Mouse (Mus musculus) MEL (cell line): ENCODE data around the gene Sppl3. TPM values are rescaled to one million over a fixed set of nuclear protein-coding genes. Genes with fewer than 3 reads are reported as not detected.

Source experiments
- DNase-seq: peaks from one replicate; pipeline ENCODE4 v3.0.0; 2011; ENCODE audit warnings: low read depth, low spot score
- H3K27ac ChIP-seq: 2 replicates; pipeline ENCODE4 v1.5.1; 2012; ENCODE audit warnings: low read depth, mild to moderate bottlenecking, control low read depth, low read length, moderate library complexity; ENCODE audit not compliant: control insufficient read depth
- H3K27me3 ChIP-seq, 2 experiments: fragments of 150-350 bp in 1 of 2; sonication (generic) in 1 of 2; 2 replicates each; pipeline ENCODE4 v1.6.1; 2012; ENCODE audit warnings: low read length in 2 of 2, mild to moderate bottlenecking in 2 of 2, improper control_type of control experiment in 1 of 2, moderate library complexity in 1 of 2; ENCODE audit not compliant: insufficient read depth in 2 of 2, control insufficient read depth in 1 of 2
- H3K36me3 ChIP-seq, 2 experiments: 2 replicates each; pipeline ENCODE4 v1.6.1; 2012 to 2014; ENCODE audit warnings: low read length in 2 of 2, improper control_type of control experiment in 1 of 2, inconsistent platforms in 1 of 2, mild to moderate bottlenecking in 1 of 2; ENCODE audit not compliant: insufficient read depth in 2 of 2, control insufficient read depth in 1 of 2
- H3K4me1 ChIP-seq, 2 experiments: fragments of 150-350 bp in 1 of 2; sonication (generic) in 1 of 2; 2 replicates each; pipeline ENCODE4 v1.6.1; 2012; ENCODE audit warnings: low read length in 2 of 2, improper control_type of control experiment in 1 of 2, mild to moderate bottlenecking in 1 of 2; ENCODE audit not compliant: insufficient read depth in 2 of 2, control insufficient read depth in 1 of 2
- H3K4me3 ChIP-seq, 2 experiments: fragments of 150-350 bp in 1 of 2; sonication (generic) in 1 of 2; 2 replicates each; pipeline ENCODE4 v1.5.1; 2012; ENCODE audit warnings: low read depth in 2 of 2, low read length in 2 of 2, mild to moderate bottlenecking in 2 of 2, moderate library complexity in 2 of 2, control low read depth in 1 of 2, improper control_type of control experiment in 1 of 2; ENCODE audit not compliant: control insufficient read depth in 1 of 2, insufficient read depth in 1 of 2
- H3K79me2 ChIP-seq: 2 replicates; pipeline ENCODE4 v1.6.1; 2012; ENCODE audit warnings: mild to moderate bottlenecking, low read length, moderate library complexity; ENCODE audit not compliant: control insufficient read depth, poor library complexity, insufficient read depth
- H3K9ac ChIP-seq: 2 replicates; pipeline ENCODE4 v1.6.1; 2012; ENCODE audit warnings: low read depth, mild to moderate bottlenecking, control low read depth, low read length, moderate library complexity; ENCODE audit not compliant: control insufficient read depth, poor library complexity, severe bottlenecking
- H3K9me3 ChIP-seq: fragments of 150-350 bp; sonication (generic); replicated peaks from 2 replicates; pipeline ENCODE4 v1.6.1; 2012; ENCODE audit warnings: mild to moderate bottlenecking, low read length, improper control_type of control experiment, moderate library complexity; ENCODE audit not compliant: insufficient read depth
- CHD1 ChIP-seq: IDR thresholded peaks from 2 replicates; pipeline ENCODE4 v1.6.1; 2012; ENCODE audit warnings: low read depth, mild to moderate bottlenecking, inconsistent platforms, low read length, improper control_type of control experiment
- CHD2 ChIP-seq: IDR thresholded peaks from 2 replicates; pipeline ENCODE4 v1.6.1; 2011; ENCODE audit warnings: low read length, improper control_type of control experiment
- EP300 ChIP-seq, 2 experiments: IDR thresholded peaks; 2 replicates each; pipeline ENCODE4 v1.6.1; 2011; ENCODE audit warnings: improper control_type of control experiment in 2 of 2, low read length in 2 of 2, low read depth in 1 of 2, mild to moderate bottlenecking in 1 of 2
- ETS1 ChIP-seq: IDR thresholded peaks from 2 replicates; pipeline ENCODE4 v1.6.1; 2012; ENCODE audit warnings: low read depth, mild to moderate bottlenecking, inconsistent platforms, low read length, improper control_type of control experiment, moderate library complexity
- GATA1 ChIP-seq: IDR thresholded peaks from 2 replicates; pipeline ENCODE4 v1.6.1; 2011; ENCODE audit warnings: low read depth, low read length, improper control_type of control experiment
- JUND ChIP-seq: IDR thresholded peaks from 2 replicates; pipeline ENCODE4 v1.6.1; 2011; ENCODE audit warnings: low read depth, mild to moderate bottlenecking, improper control_type of control experiment, low read length
- MXI1 ChIP-seq: IDR thresholded peaks from 2 replicates; pipeline ENCODE4 v1.6.1; 2011; ENCODE audit warnings: mild to moderate bottlenecking, low read depth, low read length, improper control_type of control experiment
- NRF1 ChIP-seq: IDR thresholded peaks from 2 replicates; pipeline ENCODE4 v1.6.1; 2014; ENCODE audit warnings: low read depth, mild to moderate bottlenecking, inconsistent platforms, low read length, improper control_type of control experiment, moderate library complexity; ENCODE audit not compliant: poor library complexity, insufficient read depth, severe bottlenecking
- POLR2AphosphoS5 ChIP-seq: IDR thresholded peaks from 2 replicates; pipeline ENCODE4 v1.6.1; 2012; ENCODE audit warnings: low read depth, borderline replicate concordance, mild to moderate bottlenecking, inconsistent platforms, low read length, moderate library complexity, mixed read lengths
- RAD21 ChIP-seq: IDR thresholded peaks from 2 replicates; pipeline ENCODE4 v1.6.1; 2011; ENCODE audit warnings: mild to moderate bottlenecking, low read depth, low read length, improper control_type of control experiment
- RCOR1 ChIP-seq: IDR thresholded peaks from 2 replicates; pipeline ENCODE4 v1.6.1; 2012; ENCODE audit warnings: low read depth, mild to moderate bottlenecking, inconsistent platforms, low read length, improper control_type of control experiment
- SIN3A ChIP-seq: IDR thresholded peaks from 2 replicates; pipeline ENCODE4 v1.6.1; 2012; ENCODE audit warnings: low read length, improper control_type of control experiment, inconsistent platforms
- SMC3 ChIP-seq: IDR thresholded peaks from 2 replicates; pipeline ENCODE4 v1.6.1; 2011; ENCODE audit warnings: low read depth, low read length, improper control_type of control experiment
- USF1 ChIP-seq: IDR thresholded peaks from 2 replicates; pipeline ENCODE4 v1.6.1; 2014; ENCODE audit warnings: low read depth, mild to moderate bottlenecking, inconsistent platforms, low read length, improper control_type of control experiment, moderate library complexity
- USF2 ChIP-seq, 2 experiments: IDR thresholded peaks; 2 replicates each; pipeline ENCODE4 v1.6.1; 2011 to 2012; ENCODE audit warnings: improper control_type of control experiment in 2 of 2, low read length in 2 of 2, borderline replicate concordance in 1 of 2, inconsistent platforms in 1 of 2, low read depth in 1 of 2, mild to moderate bottlenecking in 1 of 2; ENCODE audit not compliant: insufficient read depth in 1 of 2
- ZC3H11A ChIP-seq: IDR thresholded peaks from 2 replicates; pipeline ENCODE4 v1.6.1; 2012; ENCODE audit warnings: low read depth, mild to moderate bottlenecking, inconsistent platforms, low read length, improper control_type of control experiment
- polyA plus RNA-seq, 2 experiments: library from polyadenylated mRNA; stranded (reverse) in 1 of 2; unstranded in 1 of 2; fragments of >175 nt in 1 of 2; fragments of >200 nt in 1 of 2; gene quantifications; 2 replicates each; pipeline versions ENCODE4 v1.2.1 to v1.2.4; 2012; ENCODE audit warnings: low replicate concordance in 2 of 2, low read depth in 1 of 2; ENCODE audit not compliant: insufficient read length in 2 of 2, insufficient read depth in 1 of 2, missing spikeins in 1 of 2
- total RNA-seq: library from RNA; depleted of rRNA; stranded (reverse); fragments of 300-350 nt; gene quantifications from 2 replicates; pipeline ENCODE4 v1.2.3, GENCODE M21; 2012

Gene Sppl3
- total and polyA plus RNA-seq, 3 experiments, result 25.8 to 50.9 TPM; not detected in 1

GRCm38 (mm10) chr5:115026170-115026569 is 15.2 kb downstream of the Sppl3 start:
- Histone ChIP-seq H3K36me3 (peaks cover 4 to 6% of the 10 kb centered on the region in 2 experiments), H3K79me2 (peaks cover 81% of the 10 kb centered on the region), H3K9me3 (no peaks in the 10 kb centered on the region), H3K4me3 (no peak overlapping the region), H3K27me3 (no peaks in the 10 kb centered on the region), H3K4me1 (no peaks in the 10 kb centered on the region), H3K9ac (no peak overlapping the region), H3K27ac (no peak overlapping the region)
- no peak for DNase-seq
- no peak for TF ChIP-seq ETS1
- TF ChIP-seq CHD1, result no peak
- TF ChIP-seq RCOR1, result no peak
- no peak for TF ChIP-seq NRF1
- TF ChIP-seq SMC3, result no peak
- no peak for TF ChIP-seq ZC3H11A
- no peak for TF ChIP-seq POLR2AphosphoS5

- no peak overlapping the region for H3K9ac ChIP-seq
- TF ChIP-seq GATA1 (0 out of 2 replicates have a peak, but pooled peaks have one; percentile 3), MXI1 (no peak), USF2 (IDR thresholded peaks at IDR 0.05; ENCODE audit: borderline replicate concordance in 1 of 2, insufficient read depth in 1 of 2, low read depth in 1 of 2, low read length in 2 of 2) (no peak), RAD21 (no peak), CHD2 (no peak), USF1 (no peak)
- no peak overlapping the region for H3K27ac ChIP-seq
- H3K27me3 ChIP-seq, result no peaks in the 10 kb centered on the region
- no peaks in the 10 kb centered on the region for H3K4me1 ChIP-seq
- peaks cover 4 to 6% of the 10 kb centered on the region in 2 experiments for H3K36me3 ChIP-seq
- peaks cover 80% of the 10 kb centered on the region for H3K79me2 ChIP-seq
- H3K4me3 ChIP-seq, result no peak overlapping the region
- DNase-seq, result no peak
- no peaks in the 10 kb centered on the region for H3K9me3 ChIP-seq
These were observed 16.2 kb downstream of the Sppl3 start for GRCm38 (mm10) chr5:115027109-115027508.

- Histone ChIP-seq H3K9ac (no peak overlapping the region), H3K4me3 (no peak overlapping the region), H3K9me3 (no peaks in the 10 kb centered on the region), H3K27ac (no peak overlapping the region), H3K27me3 (no peaks in the 10 kb centered on the region), H3K79me2 (peaks cover 86% of the 10 kb centered on the region), H3K4me1 (peaks cover 2 to 9% of the 10 kb centered on the region in 2 experiments; a peak in 2 of 4 replicates), H3K36me3 (peaks cover 4 to 13% of the 10 kb centered on the region in 2 experiments)
- DNase-seq, result no peak
- TF ChIP-seq JUND (no peak), EP300 (IDR thresholded peaks at IDR 0.05; ENCODE audit: low read depth in 1 of 2, low read length in 2 of 2) (no peak), MXI1 (no peak), NRF1 (no peak), SIN3A (peak; percentile 17; the same call in 1 of the 2 replicates)
These were observed 18.0 kb downstream of the Sppl3 start for GRCm38 (mm10) chr5:115028920-115029319.
